Mouse (Mus musculus): ENCODE data around the gene Abcc3. TPM values are rescaled to one million over a fixed set of nuclear protein-coding genes. Genes with fewer than 3 reads are reported as not detected.
"Not testable (repeated sequence)": the region's sequence is repeated elsewhere in the genome, so short reads cannot be mapped to it uniquely, and the experiment has no call there.

Gene Abcc3
- polyA plus RNA-seq, 1 experiment from 2014 or later, result 0.49 TPM

- ATAC-seq (replicated peaks; ENCODE audit: low FRiP score) (peak; percentile 62), DNase-seq (ENCODE audit: low spot score) (peak; percentile 80)
- Histone ChIP-seq H3K4me1 (replicated peaks; ENCODE audit: control insufficient read depth, insufficient read depth, low read length) (peaks cover 7% of the 10 kb centered on the region; the same call in 1 of the 2 replicates), H3K9me3 (ENCODE audit: control insufficient read depth, low read length) (no peaks in the 10 kb centered on the region), H3K27ac (ENCODE audit: low read depth, low read length) (peak overlapping the region; percentile 58), H3K9ac (ENCODE audit: low read length) (no peak overlapping the region), H3K4me2 (ENCODE audit: low read depth, low read length, severe bottlenecking) (no peak overlapping the region), H3K4me3 (ENCODE audit: low read depth, low read length) (no peak overlapping the region), H3K27me3 (ENCODE audit: control insufficient read depth, insufficient read depth, low read length) (no peaks in the 10 kb centered on the region), H3K36me3 (ENCODE audit: control insufficient read depth, insufficient read depth, low read length) (no peaks in the 10 kb centered on the region)
- 44% methylated on average over 11 of the region's 11 CpGs for WGBS
Observed at GRCm38 (mm10) chr11:94407803-94408321, 15.1 kb upstream of the Abcc3 start.

- WGBS, result 67% methylated on average over 6 of the region's 6 CpGs
- no peak overlapping the region for H3K4me2 ChIP-seq (ENCODE audit: low read depth, low read length, severe bottlenecking)
- no peaks in the 10 kb centered on the region for H3K36me3 ChIP-seq (ENCODE audit: control insufficient read depth, insufficient read depth, low read length)
- no peak overlapping the region for H3K4me3 ChIP-seq (ENCODE audit: low read depth, low read length)
- ATAC-seq (replicated peaks; ENCODE audit: low FRiP score), result no peak
- no peaks in the 10 kb centered on the region for H3K27me3 ChIP-seq (ENCODE audit: control insufficient read depth, insufficient read depth, low read length)
- H3K9me3 ChIP-seq (ENCODE audit: control insufficient read depth, low read length), result no peaks in the 10 kb centered on the region
- H3K4me1 ChIP-seq (replicated peaks; ENCODE audit: control insufficient read depth, insufficient read depth, low read length), result peaks cover 7% of the 10 kb centered on the region; the same call in 1 of the 2 replicates
- H3K27ac ChIP-seq (ENCODE audit: low read depth, low read length), result no peak overlapping the region
- H3K9ac ChIP-seq (ENCODE audit: low read length), result no peak overlapping the region
- no peak for DNase-seq (ENCODE audit: low spot score)
Observed at GRCm38 (mm10) chr11:94405348-94405747, 12.6 kb upstream of the Abcc3 start.

GRCm38 (mm10) chr11:94404641-94405260 lies 12.0 kb upstream of the Abcc3 start:
- peak; percentile 83 for DNase-seq (ENCODE audit: low spot score)
- Histone ChIP-seq H3K36me3 (ENCODE audit: control insufficient read depth, insufficient read depth, low read length) (no peaks in the 10 kb centered on the region), H3K27me3 (ENCODE audit: control insufficient read depth, insufficient read depth, low read length) (no peaks in the 10 kb centered on the region), H3K27ac (ENCODE audit: low read depth, low read length) (no peak overlapping the region), H3K4me2 (ENCODE audit: low read depth, low read length, severe bottlenecking) (no peak overlapping the region), H3K9ac (ENCODE audit: low read length) (no peak overlapping the region), H3K9me3 (ENCODE audit: control insufficient read depth, low read length) (no peaks in the 10 kb centered on the region), H3K4me1 (replicated peaks; ENCODE audit: control insufficient read depth, insufficient read depth, low read length) (peaks cover 7% of the 10 kb centered on the region; the same call in 1 of the 2 replicates), H3K4me3 (ENCODE audit: low read depth, low read length) (no peak overlapping the region)
- 0 out of 2 replicates have a peak, but pooled peaks have one; percentile 29 for ATAC-seq (replicated peaks; ENCODE audit: low FRiP score)
- 24% methylated on average over 11 of the region's 11 CpGs for WGBS

GRCm38 (mm10) chr11:94404178-94404577 lies 11.4 kb upstream of the Abcc3 start:
- Histone ChIP-seq H3K27me3 (ENCODE audit: control insufficient read depth, insufficient read depth, low read length) (no peaks in the 10 kb centered on the region), H3K36me3 (ENCODE audit: control insufficient read depth, insufficient read depth, low read length) (no peaks in the 10 kb centered on the region), H3K27ac (ENCODE audit: low read depth, low read length) (no peak overlapping the region), H3K9ac (ENCODE audit: low read length) (no peak overlapping the region), H3K4me1 (replicated peaks; ENCODE audit: control insufficient read depth, insufficient read depth, low read length) (peaks cover 7% of the 10 kb centered on the region; the same call in 1 of the 2 replicates), H3K4me3 (ENCODE audit: low read depth, low read length) (no peak overlapping the region), H3K9me3 (ENCODE audit: control insufficient read depth, low read length) (no peaks in the 10 kb centered on the region), H3K4me2 (ENCODE audit: low read depth, low read length, severe bottlenecking) (no peak overlapping the region)
- ATAC-seq (replicated peaks; ENCODE audit: low FRiP score), result no peak
- no peak for DNase-seq (ENCODE audit: low spot score)
- 76% methylated on average over 5 of the region's 5 CpGs for WGBS

GRCm38 (mm10) chr11:94403757-94404156 lies 11.0 kb upstream of the Abcc3 start:
- 83% methylated on average over 10 of the region's 10 CpGs for WGBS
- H3K4me1 ChIP-seq (replicated peaks; ENCODE audit: control insufficient read depth, insufficient read depth, low read length), result peaks cover 7% of the 10 kb centered on the region; the same call in 1 of the 2 replicates
- H3K36me3 ChIP-seq (ENCODE audit: control insufficient read depth, insufficient read depth, low read length), result no peaks in the 10 kb centered on the region
- no peak overlapping the region for H3K4me3 ChIP-seq (ENCODE audit: low read depth, low read length)
- no peak for ATAC-seq (replicated peaks; ENCODE audit: low FRiP score)
- no peak overlapping the region for H3K4me2 ChIP-seq (ENCODE audit: low read depth, low read length, severe bottlenecking)
- H3K27ac ChIP-seq (ENCODE audit: low read depth, low read length), result no peak overlapping the region
- H3K9ac ChIP-seq (ENCODE audit: low read length), result no peak overlapping the region
- H3K9me3 ChIP-seq (ENCODE audit: control insufficient read depth, low read length), result no peaks in the 10 kb centered on the region
- no peaks in the 10 kb centered on the region for H3K27me3 ChIP-seq (ENCODE audit: control insufficient read depth, insufficient read depth, low read length)
- DNase-seq (ENCODE audit: low spot score), result no peak

- no peak overlapping the region for H3K4me3 ChIP-seq (ENCODE audit: low read depth, low read length)
- no peak for ATAC-seq (replicated peaks; ENCODE audit: low FRiP score)
- H3K36me3 ChIP-seq (ENCODE audit: control insufficient read depth, insufficient read depth, low read length), result no peaks in the 10 kb centered on the region
- no peaks in the 10 kb centered on the region for H3K9me3 ChIP-seq (ENCODE audit: control insufficient read depth, low read length)
- 79% methylated on average over 5 of the region's 5 CpGs for WGBS
- H3K9ac ChIP-seq (ENCODE audit: low read length), result no peak overlapping the region
- H3K27ac ChIP-seq (ENCODE audit: low read depth, low read length), result no peak overlapping the region
- no peak for DNase-seq (ENCODE audit: low spot score)
- H3K4me2 ChIP-seq (ENCODE audit: low read depth, low read length, severe bottlenecking), result no peak overlapping the region
- H3K27me3 ChIP-seq (ENCODE audit: control insufficient read depth, insufficient read depth, low read length), result no peaks in the 10 kb centered on the region
- peaks cover 7% of the 10 kb centered on the region; the same call in 1 of the 2 replicates for H3K4me1 ChIP-seq (replicated peaks; ENCODE audit: control insufficient read depth, insufficient read depth, low read length)
Observed at GRCm38 (mm10) chr11:94402731-94403130, 9.9 kb upstream of the Abcc3 start.

GRCm38 (mm10) chr11:94402029-94402428 lies 9.2 kb upstream of the Abcc3 start:
- ATAC-seq (replicated peaks; ENCODE audit: low FRiP score); H3K36me3 ChIP-seq (ENCODE audit: control insufficient read depth, insufficient read depth, low read length); H3K9ac ChIP-seq (ENCODE audit: low read length); DNase-seq (ENCODE audit: low spot score); H3K27me3 ChIP-seq (ENCODE audit: control insufficient read depth, insufficient read depth, low read length); H3K9me3 ChIP-seq (ENCODE audit: control insufficient read depth, low read length); H3K27ac ChIP-seq (ENCODE audit: low read depth, low read length); H3K4me1 ChIP-seq (replicated peaks; ENCODE audit: control insufficient read depth, insufficient read depth, low read length); H3K4me2 ChIP-seq (ENCODE audit: low read depth, low read length, severe bottlenecking); H3K4me3 ChIP-seq (ENCODE audit: low read depth, low read length): not testable (repeated sequence)
- WGBS, result 91% methylated on average over 4 of the region's 4 CpGs

- Histone ChIP-seq H3K4me3 (ENCODE audit: low read depth, low read length) (no peak overlapping the region), H3K4me2 (ENCODE audit: low read depth, low read length, severe bottlenecking) (no peak overlapping the region), H3K9ac (ENCODE audit: low read length) (no peak overlapping the region), H3K36me3 (ENCODE audit: control insufficient read depth, insufficient read depth, low read length) (no peaks in the 10 kb centered on the region), H3K27ac (ENCODE audit: low read depth, low read length) (no peak overlapping the region), H3K9me3 (ENCODE audit: control insufficient read depth, low read length) (no peaks in the 10 kb centered on the region), H3K27me3 (ENCODE audit: control insufficient read depth, insufficient read depth, low read length) (no peaks in the 10 kb centered on the region), H3K4me1 (replicated peaks; ENCODE audit: control insufficient read depth, insufficient read depth, low read length) (no peaks in the 10 kb centered on the region; the same call in 1 of the 2 replicates)
- WGBS, result 82% methylated on average over 6 of the region's 6 CpGs
- ATAC-seq (replicated peaks; ENCODE audit: low FRiP score) (no peak), DNase-seq (ENCODE audit: low spot score) (no peak)
Observed at GRCm38 (mm10) chr11:94400996-94401395, 8.2 kb upstream of the Abcc3 start.

GRCm38 (mm10) chr11:94394107-94394506 lies 1.3 kb upstream of the Abcc3 start:
- H3K27me3 ChIP-seq (ENCODE audit: control insufficient read depth, insufficient read depth, low read length), result no peaks in the 10 kb centered on the region; the same call in 1 of the 2 replicates
- no peak overlapping the region for H3K4me2 ChIP-seq (ENCODE audit: low read depth, low read length, severe bottlenecking)
- H3K4me3 ChIP-seq (ENCODE audit: low read depth, low read length), result no peak overlapping the region
- no peak for ATAC-seq (replicated peaks; ENCODE audit: low FRiP score)
- no peaks in the 10 kb centered on the region for H3K9me3 ChIP-seq (ENCODE audit: control insufficient read depth, low read length)
- H3K4me1 ChIP-seq (replicated peaks; ENCODE audit: control insufficient read depth, insufficient read depth, low read length), result no peaks in the 10 kb centered on the region
- DNase-seq (ENCODE audit: low spot score), result no peak
- H3K9ac ChIP-seq (ENCODE audit: low read length), result no peak overlapping the region
- H3K36me3 ChIP-seq (ENCODE audit: control insufficient read depth, insufficient read depth, low read length), result no peaks in the 10 kb centered on the region
- no peak overlapping the region for H3K27ac ChIP-seq (ENCODE audit: low read depth, low read length)
- 93% methylated on average over 7 of the region's 7 CpGs for WGBS
